Mouse (Mus musculus) brain, embryonic 18.5 days (tissue): ENCODE measurements around the gene Calm5.
"Not testable (repeated sequence)": the region's sequence is repeated elsewhere in the genome, so short reads cannot be mapped to it uniquely, and the experiment has no call there.

ENCODE experiments used
- DNase-seq: peaks from one replicate; pipeline ENCODE4 v3.0.0-alpha.2; 2012; ENCODE audit warnings: low read depth, low spot score

The Calm5 gene

DNA sequence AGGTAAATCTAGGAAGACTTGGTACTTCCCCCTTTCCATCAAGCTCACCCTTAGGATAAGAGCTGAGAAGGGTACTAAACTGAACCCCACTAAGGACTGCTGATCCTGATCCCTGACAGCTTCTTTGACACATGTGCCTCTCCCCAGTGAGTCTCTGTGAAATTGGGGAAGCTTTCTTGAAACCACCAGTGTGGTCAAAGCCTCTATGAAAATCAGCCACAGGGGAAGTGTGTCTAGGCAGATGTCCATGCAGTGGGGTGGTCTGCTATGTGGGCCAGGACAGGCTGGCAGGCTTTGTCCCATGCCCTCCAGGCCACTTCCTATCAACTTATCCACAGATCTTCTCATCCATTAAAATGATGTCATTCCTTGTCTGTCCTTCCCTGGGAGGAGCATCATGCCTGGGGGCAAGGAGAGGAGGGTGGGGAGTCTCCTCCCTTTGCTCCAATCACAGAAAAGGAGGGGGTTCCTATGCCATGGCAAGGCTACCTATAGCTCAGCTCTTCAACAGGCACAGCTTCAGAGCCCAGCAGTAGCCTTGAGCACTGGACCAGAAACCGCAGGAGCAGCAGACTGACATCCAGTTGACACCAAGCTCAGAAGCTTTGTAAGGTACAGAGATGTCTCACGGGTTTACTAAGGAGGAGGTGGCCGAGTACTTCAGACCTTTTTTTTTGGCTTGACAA lies at the start of gene Calm5:
Calm5 (plus strand) TSS at position 526 of the 686 bp plus-strand sequence.
- not testable (repeated sequence) for DNase-seq

DNA sequence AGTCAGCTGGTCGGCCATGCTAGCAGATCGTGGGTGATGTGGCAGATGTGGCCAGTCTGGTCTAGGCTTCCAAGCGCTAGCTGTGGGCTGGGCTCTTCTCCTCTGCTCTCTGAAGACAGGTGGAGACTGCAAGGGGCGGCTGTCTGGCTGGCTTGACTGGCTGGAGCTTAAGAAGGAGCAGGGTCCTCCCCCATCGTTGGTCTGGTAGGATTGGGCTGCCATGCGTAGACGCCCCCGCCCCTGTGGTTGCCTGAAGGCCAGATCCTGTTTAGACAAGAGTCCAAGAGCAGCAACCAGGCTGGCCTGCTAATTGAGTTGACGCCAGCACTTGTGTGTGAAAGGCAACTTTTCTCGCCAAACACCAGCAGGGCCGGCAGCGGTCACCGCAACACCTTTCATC lies 49.8 kb upstream of the Calm5 start, which contains the start of gene Calml3:
Calml3 (minus strand) TSS at position 131 of the 400 bp plus-strand sequence.
- DNase-seq, result no peak

GRCm38 (mm10) chr13:3805132-3805531 lies 48.8 kb upstream of the Calm5 start:
- no peak for DNase-seq

DNA sequence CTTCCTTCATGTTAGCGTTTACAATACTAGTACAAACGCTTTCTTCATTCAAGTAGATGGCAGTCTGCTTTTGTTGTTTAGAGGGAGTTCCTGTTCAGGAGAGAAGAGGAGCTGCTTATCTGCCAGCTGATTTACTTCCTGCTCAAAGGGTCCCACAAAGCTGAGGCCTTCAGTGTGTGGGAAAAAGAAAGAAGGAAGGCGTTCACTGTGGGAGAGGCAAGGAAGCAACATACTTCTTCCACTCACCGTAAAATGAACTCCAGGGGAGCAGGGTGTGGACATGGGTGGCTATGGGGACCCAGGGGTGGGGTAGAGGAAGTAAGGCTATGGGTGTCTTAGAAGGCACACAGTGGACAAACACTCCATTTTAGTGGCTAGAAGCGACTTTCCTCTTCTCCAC lies 48.3 kb upstream of the Calm5 start:
- DNase-seq, result no peak

- no peak for DNase-seq
Observed at GRCm38 (mm10) chr13:3807131-3807827, 46.7 kb upstream of the Calm5 start.

- no peak for DNase-seq
Observed at GRCm38 (mm10) chr13:3818012-3818739, 35.8 kb upstream of the Calm5 start.

DNA sequence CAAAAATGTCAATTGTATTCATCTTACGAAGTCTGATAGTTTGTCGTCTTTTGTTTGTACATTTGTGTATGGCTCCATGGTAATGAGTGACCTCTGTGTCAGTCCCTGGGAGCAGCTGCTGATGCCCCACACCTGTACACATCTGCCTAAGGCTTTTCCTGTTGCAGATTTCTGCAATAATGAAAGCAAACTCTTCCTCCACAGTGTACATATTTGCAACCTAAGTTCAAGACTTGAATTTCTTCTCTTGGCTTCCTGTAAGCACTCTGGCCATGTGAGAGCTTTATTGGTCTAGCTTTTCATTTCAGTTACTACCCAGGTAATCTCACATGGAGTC lies 35.3 kb upstream of the Calm5 start:
- no peak for DNase-seq

DNA sequence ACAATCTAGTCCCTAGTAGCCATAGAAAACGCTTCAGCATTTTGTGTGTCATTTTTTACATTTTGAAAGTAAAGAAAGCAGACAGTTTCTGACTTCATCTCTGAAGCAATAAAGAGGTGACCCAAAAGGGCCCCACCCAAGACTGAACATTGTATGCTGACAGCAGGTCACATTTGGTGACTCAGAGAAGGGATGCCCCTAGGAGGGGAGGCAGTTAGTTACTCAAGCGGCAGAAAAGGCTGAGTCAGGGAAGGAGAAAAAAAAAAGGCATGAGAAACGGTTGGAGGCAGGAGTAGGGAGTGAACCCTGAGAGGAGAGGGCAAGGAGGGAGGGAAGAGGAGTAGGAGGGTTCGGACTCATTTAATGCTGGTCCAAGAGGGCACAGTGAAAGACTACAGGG lies 31.9 kb upstream of the Calm5 start:
- DNase-seq, result no peak

DNA sequence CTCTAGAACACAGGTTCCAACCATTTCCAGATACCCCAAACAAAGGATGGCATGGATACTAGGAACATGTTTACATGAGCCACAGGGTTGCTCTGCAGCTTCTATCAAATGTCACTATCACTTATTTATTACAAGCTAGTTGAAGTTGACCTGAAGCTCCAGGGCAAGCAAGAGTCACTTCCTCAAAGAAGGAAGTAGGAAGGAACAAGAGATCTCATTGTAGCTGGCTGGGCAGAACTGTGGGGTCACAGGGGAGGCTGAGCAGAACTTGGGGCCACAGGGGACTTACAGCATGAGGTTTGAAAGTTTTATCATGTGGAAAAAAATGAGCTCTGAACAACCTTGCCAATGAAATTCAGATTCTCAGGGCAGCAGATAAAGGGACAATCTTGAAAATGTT lies 28.2 kb upstream of the Calm5 start:
- DNase-seq, result no peak

- DNase-seq, result no peak
Observed at GRCm38 (mm10) chr13:3831546-3831945, 22.4 kb upstream of the Calm5 start.

DNA sequence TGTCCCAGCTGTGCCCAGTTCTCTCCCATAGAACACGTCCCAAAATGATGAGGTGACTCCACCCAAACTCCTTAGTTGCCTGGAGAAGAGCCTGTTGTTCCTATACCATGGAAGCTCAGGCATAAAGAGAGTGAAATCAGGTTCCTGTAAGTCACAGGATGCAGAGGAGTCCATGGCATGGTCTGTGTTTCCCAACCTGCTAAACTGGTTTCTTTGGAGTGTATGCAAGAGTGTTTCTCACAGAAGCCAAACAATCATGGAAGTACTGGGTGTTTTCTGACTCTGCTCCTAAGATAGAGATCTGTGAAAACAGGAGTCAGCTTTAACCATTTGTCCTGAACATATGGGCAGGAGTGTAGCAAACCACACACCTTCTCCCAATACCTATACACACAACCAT lies 22.0 kb upstream of the Calm5 start:
- DNase-seq, result no peak

DNA sequence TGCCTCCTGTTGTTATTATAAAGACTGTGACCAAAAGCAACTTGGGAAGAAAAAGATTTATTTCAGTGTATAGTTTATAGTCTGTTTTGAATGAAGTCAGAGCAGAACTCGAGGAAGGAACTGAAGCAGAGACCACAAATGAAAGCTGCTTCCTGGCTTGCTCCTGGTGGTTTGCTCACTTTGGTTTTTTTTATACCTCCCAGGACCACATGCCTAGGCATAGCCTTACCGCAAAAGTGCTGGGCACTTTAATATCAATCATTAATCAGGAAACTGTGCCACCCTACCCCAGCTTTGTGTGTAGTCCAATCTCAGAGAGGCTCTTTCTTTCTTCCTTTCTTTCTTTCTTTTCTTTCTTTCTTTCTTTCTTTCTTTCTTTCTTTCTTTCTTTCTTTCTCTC lies 21.5 kb upstream of the Calm5 start:
- DNase-seq, result no peak

DNA sequence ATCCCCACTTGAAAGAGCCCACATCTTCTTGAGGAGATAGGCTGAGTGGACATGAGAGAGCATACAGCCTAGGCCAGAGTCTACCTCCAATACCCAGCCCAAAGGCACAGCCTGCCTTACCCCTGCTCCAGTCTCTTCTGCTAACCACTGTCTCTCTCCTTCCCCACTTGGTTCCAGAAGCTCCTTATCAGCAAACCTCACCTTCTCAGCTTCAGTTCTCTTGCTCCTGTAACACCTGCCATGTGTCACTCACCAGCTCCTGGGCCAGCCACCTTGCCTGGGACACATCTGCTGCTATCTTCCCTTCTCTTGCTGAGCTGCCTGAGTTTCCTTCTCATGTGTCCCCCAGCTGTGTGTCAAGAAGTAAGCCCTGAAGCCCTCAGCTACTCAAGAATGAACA lies 20.3 kb upstream of the Calm5 start:
- DNase-seq, result not testable (repeated sequence)

GRCm38 (mm10) chr13:3837312-3837807 lies 16.6 kb upstream of the Calm5 start, which contains the start of gene Calm4:
Gene Calm4, plus strand, starts transcription at chr13:3837757.
- not testable (repeated sequence) for DNase-seq

- not testable (repeated sequence) for DNase-seq
Observed at GRCm38 (mm10) chr13:3840662-3841061, 13.3 kb upstream of the Calm5 start.

DNA sequence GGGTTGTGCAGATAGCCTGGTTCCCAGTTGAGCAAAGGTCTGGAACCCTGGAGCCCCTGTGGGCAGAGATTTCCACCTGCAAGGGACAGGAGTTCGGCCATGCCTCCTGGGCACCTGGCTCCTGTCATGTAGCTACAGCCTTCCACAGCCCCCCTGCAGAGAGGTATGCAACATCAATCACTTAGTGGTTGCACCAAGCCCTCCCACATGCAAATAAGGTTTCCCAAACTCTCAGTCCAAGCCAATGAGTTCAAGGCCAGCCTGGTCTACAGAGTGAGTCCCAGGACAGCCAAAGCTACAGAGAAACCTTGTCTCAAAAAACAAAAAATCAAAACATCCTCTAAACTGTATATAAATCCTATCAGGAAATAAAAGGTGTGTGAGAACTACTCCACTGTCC lies 3.6 kb upstream of the Calm5 start:
- no peak for DNase-seq

DNA sequence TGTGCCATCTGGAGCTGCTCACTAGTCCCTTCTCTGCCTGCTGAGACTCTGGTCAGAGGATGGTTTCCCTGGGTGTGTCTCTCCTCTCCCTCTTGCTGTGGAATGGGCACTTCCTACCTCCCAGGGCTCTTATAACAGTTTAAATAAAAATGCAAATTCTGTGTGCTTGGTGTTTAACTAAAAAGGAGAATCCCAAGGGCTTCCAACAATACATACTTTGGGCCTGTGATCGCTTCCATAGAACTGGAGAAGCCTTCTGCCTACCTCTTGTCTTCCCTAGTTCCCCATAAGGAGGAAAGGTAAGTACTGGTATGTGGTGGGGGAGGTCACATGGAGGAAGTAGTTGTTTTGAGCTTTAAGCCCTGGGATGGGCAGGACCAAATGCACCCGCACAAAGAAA lies 883 bp downstream of the Calm5 start:
- no peak for DNase-seq

DNA sequence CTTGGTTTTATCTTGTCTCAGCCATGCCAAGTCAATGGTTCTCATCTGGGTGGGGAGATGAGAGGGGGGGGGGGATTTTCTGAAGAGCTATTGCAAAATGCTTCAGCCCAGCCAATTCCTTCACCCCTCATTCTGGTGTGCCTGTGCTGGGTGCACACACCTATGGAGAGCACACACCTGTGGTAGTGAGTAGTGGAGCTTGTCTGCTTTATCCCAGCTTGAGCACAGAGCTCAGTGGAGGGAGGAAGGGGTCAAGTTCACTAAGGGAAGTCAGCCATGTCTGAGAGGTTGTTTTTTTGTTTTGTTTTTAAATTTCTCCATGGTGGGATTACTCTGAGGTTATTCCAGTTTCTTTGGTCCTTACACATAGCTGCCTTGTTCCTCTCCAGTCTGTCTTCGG lies 2.3 kb downstream of the Calm5 start:
- no peak for DNase-seq

DNA sequence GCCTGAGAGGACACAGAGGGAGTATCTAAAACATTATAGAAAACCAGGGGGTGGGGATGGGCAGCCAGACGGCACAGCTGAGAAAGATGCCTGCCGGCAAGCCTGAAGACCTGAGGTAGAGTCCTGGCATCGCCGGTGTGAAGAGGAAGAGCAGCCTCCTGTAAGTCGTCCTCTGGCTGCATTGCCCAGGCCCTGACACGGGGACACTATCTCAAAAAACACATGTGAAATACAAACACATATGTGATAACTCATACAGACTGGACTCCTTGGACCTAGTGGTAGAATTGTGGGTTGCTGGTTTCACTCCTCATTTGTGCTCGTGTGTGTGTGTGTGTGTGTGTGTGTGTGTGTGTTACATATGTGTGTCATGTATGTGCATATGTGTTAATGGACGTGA lies 7.3 kb downstream of the Calm5 start:
- no peak for DNase-seq

- no peak for DNase-seq
Observed at GRCm38 (mm10) chr13:3862325-3862724, 8.4 kb downstream of the Calm5 start.

- no peak for DNase-seq
Observed at GRCm38 (mm10) chr13:3862922-3863580, 9.1 kb downstream of the Calm5 start.
